Mouse (Mus musculus) myocyte (in vitro differentiated cells): Measurements from ENCODE around the gene Fezf2.

Experiments used
- MYOD1 ChIP-seq, 3 experiments: IDR thresholded peaks; one replicate each; pipeline ENCODE4 v1.6.1; 2011; ENCODE audit warnings: control low read depth in 2 of 3, low read depth in 2 of 3, mild to moderate bottlenecking in 2 of 3, moderate library complexity in 1 of 3; ENCODE audit not compliant: insufficient read length in 2 of 3, control insufficient read depth in 1 of 3
- MYOG ChIP-seq, 3 experiments: IDR thresholded peaks; one replicate each; pipeline ENCODE4 v1.6.1; 2011; ENCODE audit warnings: control low read depth in 2 of 3, low read depth in 2 of 3, mild to moderate bottlenecking in 2 of 3; ENCODE audit not compliant: insufficient read length in 2 of 3, control insufficient read depth in 1 of 3, insufficient read depth in 1 of 3
- POLR2A ChIP-seq: IDR thresholded peaks from one replicate; pipeline ENCODE4 v1.6.1; 2011; ENCODE audit warnings: low read depth, mild to moderate bottlenecking, control low read depth, moderate library complexity; ENCODE audit not compliant: insufficient read length
- SRF ChIP-seq: IDR thresholded peaks from one replicate; pipeline ENCODE4 v1.6.1; 2011; ENCODE audit warnings: low read depth; ENCODE audit not compliant: control insufficient read depth, insufficient read length
- TCF12 ChIP-seq: IDR thresholded peaks from one replicate; pipeline ENCODE4 v1.6.1; 2011; ENCODE audit warnings: mild to moderate bottlenecking, control low read depth; ENCODE audit not compliant: poor library complexity, insufficient read depth, severe bottlenecking
- USF1 ChIP-seq: IDR thresholded peaks from one replicate; pipeline ENCODE4 v1.6.1; 2011; ENCODE audit warnings: low read depth, mild to moderate bottlenecking, control low read depth, moderate library complexity

GRCm38 (mm10) chr14:12341075-12341788 is 6.8 kb downstream of the Fezf2 start:
- TF ChIP-seq POLR2A: no peak
- no peak for TF ChIP-seq TCF12
- TF ChIP-seq USF1: no peak
- no peak for TF ChIP-seq MYOG (IDR thresholded peaks at IDR 0.05; ENCODE audit: control insufficient read depth in 1 of 3, insufficient read depth in 1 of 3, insufficient read length in 2 of 3, low read depth in 2 of 3)
- TF ChIP-seq MYOD1 (IDR thresholded peaks at IDR 0.05; ENCODE audit: control insufficient read depth in 1 of 3, insufficient read length in 2 of 3, low read depth in 2 of 3): no peak
- no peak for TF ChIP-seq SRF
